Mouse (Mus musculus) T-helper 2 cell (primary cell): ENCODE measurements around the gene Bud23.
"Not testable (repeated sequence)": the region's sequence is repeated elsewhere in the genome, so short reads cannot be mapped to it uniquely, and the experiment has no call there.

ENCODE experiments used
- in situ Hi-C: fragments of 300-600 bp; cut with MboI, MseI; formaldehyde crosslinking; loops from one replicate; pipeline ENCODE4 v1.15.1; 2025; ENCODE audit warnings: high pct_unique_total_duplicates

Gene Bud23

DNA sequence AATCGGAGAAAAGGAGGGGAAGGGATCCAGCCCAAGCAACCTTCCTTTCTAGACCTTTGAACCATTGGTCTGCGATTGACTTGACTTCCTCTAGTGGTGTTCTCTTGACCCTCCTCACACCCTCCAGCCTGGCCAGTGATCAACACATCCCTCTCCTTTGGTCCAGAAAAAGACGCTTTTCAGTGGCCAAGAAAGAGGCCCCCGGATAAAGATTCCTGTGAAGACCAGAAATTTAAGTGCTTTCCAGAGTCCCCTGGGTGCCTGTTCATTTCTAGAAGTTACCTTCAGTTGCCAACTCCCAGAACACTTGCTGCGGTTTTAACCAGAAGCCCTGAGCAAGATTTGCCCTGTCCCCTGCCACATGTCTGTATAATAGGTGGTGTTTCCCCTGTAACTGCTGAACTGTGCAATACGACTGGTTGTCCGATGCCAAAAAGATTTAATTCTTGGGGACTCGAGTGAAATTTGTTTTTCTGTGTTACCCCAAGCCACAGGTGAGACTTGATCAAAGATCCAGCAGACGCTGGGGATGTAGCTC lies at the start of gene Bud23:
TSS of gene Bud23 (minus strand) at position 51 of the 538 bp plus-strand sequence.
- in situ Hi-C loops = not testable (repeated sequence)

DNA sequence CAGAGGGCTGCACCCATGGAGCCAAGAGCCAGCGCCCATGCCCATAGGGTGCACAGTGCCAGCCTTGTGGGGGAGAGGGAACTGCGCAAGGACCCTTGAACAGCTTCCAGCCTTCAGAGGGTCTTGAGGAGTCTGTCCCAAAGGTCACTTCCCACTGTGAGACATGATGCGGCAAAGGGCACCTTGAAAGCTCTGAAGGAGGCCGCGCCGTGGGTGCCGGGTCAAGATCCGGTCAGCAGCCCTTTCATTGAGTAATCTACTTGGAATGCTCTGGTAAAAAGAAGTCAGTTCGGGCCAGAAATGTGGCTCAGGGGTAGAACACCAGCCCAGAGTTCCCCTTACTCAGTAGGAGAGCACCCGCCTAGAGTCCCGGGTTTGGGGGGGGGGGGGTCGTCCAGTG lies 49.0 kb upstream of the Bud23 start:
- in situ Hi-C loops = no loop called here

DNA sequence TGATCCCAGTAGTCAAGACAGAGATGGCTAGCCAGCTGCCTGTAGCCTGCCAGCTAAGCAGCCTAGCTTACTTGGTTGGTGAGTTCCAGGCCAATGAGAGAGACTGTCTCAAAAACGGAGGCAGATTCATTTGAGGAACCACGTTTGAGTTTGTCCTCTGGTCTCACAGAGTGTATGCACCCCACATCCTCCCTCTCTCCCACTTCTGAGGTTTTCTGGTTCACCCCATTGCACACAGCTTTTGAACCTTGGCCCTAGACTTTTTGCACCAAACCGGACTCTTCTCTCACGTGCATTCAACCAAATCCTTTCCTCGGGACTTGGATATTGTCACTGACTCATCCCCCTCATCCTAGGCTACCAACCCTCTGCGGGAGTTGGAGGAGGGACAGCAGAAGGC lies 45.2 kb upstream of the Bud23 start:
- in situ Hi-C loops = loop anchor here (5.0 kb wide), 1 partner anchor 88 kb away; the partner anchor contains the start of gene Stx1a

DNA sequence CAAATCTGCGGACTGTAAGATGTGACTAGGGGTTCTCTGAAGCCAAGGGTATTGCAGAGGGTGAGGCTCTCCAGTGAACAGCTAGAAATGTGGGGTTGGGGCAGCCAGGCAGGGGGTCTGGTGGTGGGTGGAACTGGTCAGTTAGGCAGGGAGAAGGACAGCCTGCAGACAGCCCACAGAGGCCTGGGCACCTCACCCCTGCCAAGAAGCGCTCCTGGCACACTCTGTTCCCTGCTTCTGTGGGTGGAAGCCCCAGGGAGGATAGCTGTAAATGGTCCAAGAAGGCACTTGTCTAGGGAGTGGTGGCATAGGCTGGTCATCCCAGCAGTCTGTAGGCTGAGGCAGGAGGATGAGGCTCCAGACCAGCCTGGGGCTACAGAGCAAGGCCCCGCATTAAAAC lies 44.7 kb upstream of the Bud23 start:
- in situ Hi-C loops = loop anchor here (5.0 kb wide), 1 partner anchor 87 kb away; the partner anchor contains the start of gene Stx1a

DNA sequence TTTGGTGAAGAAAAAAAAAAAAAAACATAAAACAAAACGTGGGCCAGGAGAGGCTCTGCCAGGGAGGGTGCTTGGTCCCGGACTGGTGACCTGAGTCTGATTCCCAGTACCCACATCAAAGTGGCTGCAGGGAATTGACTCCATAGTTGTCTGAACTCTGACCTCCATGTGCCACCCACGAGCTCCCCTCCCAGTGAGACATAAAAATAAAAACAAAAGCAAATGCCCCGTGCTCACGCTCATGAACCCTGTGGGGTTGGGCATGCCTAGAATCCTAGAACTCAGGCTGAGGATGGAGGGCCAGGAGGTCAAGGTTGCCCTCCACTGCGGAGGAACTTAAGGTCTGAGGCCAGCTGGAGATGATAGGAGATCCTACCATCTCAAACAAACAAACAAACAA lies 44.3 kb upstream of the Bud23 start:
- in situ Hi-C loops = loop anchor here (5.0 kb wide), 1 partner anchor 87 kb away; the partner anchor contains the start of gene Stx1a

DNA sequence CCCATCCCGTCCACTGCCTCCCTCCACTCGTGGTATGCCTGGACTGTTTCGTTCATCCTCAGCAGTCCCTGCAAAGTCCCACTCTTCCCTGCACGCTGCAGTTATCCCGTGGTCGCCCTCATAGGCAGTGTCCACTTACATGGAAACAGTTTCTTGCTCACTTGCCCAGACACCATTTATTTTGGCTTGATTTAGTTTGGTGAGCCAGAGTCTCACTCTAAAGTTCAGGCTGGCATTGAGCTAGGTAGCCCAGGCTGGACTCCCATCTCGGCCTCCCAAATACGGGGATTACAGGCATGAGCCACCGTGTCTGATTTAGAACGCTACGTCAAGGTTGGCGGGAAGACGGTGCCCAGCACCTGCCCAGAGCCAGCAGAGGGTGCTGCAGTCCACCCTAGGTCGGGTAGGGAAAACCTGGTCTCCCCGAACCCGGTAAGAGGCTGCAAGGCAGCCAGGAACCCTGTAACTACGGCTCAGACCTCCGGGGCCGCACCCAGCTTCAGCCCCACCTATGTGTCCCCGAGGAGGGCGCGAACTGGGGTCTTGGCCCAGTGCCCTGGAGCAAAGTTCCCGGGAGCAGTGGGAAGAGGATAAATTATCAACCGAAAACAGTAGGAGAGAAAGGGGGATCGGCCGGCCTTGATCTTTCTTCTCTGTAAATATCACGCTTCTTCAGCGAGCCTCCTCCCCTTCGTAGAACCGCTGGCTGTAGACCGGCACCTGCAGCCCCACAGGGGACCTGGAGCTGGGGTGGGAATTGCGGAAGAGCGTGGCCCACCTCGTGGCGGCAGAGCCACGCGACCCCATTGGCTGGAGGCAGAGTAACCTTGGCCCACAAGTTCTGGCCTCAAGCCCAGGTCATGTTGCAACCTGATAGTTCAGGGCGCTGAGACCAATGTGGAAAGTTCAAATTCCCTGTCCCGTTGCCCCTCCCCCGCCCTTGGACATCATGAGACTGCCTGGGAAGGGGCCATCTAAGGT lies 43.1 kb upstream of the Bud23 start:
- in situ Hi-C loops = loop anchor here (5.0 kb wide), 1 partner anchor 86 kb away; the partner anchor contains the start of gene Stx1a

DNA sequence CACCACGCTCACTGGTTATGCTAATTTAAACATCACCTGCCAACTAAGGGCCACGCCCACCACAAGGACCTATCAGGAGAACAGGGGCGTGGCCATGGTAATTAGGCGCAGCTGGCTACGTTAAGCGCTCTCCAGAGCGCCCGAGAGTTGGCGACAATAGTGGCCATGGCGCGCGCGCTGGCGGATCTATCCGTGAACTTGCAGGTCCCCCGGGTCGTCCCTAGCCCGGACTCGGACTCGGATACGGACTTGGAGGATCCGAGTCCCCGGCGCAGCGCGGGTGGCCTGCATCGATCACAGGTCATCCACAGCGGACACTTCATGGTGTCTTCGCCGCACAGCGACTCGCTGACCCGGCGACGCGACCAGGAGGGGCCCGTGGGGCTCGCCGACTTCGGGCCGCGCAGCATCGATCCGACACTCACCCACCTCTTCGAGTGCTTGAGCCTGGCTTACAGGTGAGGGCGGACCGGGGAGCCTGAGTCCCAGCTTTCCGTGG lies 42.0 kb upstream of the Bud23 start:
- in situ Hi-C loops = loop anchor here (5.0 kb wide), 1 partner anchor 85 kb away; the partner anchor contains the start of gene Stx1a

DNA sequence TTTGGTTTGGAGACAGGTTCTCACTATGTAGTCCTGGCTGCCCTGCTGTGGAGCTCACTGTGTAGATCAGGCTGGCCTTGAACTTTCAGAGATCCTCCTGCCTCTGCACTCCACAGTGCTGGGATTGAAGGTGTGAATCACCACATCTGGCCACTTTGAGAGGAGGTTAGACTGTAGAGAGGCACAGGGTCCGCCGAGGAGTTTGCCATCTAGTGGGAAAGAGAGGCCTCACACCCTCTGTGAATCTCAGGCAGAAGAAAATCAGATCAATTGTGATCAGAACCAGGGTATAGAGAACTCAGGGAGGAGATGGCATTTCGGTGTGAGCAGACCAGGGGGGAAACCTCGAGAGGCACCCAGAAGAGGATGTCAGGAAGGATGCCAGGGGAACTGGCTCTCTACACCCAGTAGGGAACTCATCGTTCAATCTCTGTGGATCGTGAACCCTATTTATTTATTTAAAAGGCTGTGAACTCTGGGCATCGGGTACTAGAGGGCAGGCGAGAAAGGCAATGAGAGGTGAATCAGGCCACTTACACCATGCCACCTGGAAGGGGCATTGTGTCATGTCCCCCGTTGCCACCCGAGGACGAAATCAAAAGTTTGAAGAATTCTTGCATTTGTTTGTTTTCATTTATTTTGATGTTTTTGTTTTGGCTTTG lies 39.4 kb upstream of the Bud23 start:
- in situ Hi-C loops = no loop called here

DNA sequence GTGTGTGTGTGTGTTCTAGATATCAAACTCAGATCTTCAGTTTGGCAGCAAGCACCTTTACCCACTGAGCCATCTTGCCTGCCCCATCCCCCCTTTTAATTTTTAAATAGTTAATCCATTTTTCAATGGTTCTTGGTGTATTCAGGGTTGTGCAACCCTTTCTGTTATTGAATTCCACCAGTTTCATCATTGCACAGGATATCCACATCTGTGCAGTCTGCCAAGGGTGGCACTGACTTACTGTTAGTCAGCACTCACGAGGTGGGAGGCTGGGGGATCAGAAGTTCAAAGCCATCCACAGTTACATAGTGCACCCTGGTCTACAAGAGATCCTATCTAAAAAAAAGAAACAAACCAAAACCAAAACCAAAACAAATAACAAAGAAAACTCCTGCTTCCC lies 36.2 kb upstream of the Bud23 start:
- in situ Hi-C loops = no loop called here

DNA sequence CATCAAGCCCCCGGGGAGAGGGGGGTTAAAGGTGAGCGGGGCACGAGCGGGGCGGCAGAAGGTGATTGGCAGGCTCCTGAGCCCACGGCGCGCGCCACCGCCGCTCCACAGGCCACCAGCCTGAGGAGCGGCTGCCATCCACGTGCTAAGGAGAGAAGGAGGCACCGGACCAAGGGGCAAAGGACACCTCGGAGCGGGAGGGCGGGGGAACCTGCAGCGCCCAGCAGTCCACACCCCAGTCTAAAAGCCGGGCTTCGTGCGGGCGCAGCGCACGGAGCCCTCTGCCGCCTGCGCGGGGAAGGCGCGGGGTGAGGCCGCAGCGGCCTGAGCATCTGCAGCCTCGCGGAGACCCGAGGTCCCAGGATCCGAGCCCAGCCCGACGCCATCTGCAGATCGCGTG lies 24.9 kb upstream of the Bud23 start, which contains the start of gene Mlxipl:
TSS of gene Mlxipl (plus strand) at position 238 of the 400 bp plus-strand sequence.
- in situ Hi-C loops = no loop called here

DNA sequence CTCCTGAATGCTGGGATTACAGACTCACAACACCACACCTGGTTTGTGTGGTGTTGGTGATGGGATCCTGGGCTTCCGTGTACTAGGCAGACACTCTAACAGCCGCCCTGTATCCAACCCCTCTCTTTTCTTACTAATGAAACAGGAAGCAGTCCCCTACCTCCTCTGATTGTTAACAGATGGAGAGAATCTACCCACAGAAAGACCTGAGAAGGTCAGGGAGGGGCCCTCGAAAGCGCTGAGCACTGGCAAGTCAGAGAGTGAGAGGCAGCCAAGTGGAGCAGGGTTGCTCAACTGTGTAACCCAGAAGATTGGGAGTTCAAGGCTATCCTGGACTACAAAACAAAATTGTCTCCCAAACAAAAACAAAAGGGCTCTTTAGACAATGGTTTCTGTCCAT lies 22.1 kb upstream of the Bud23 start:
- in situ Hi-C loops = no loop called here

DNA sequence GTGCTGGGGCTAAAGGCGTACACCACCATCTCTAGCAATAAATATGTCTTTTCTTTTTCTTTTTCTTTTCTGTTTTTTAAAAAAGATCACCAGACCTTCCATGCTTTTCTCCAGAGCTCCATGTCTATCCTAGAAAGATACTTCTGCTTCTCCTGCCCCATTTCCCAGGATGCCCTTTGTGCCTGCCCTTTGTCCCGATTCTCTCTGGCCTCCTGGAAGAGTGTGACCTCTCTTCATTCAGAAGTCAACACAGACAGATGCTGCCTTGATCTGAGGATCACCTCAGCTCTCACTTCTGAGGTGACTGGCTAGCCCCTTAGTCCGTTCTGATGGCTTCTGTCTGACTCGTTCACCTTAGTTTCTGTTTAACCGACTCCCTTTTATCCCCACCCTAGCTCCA lies 15.8 kb upstream of the Bud23 start:
- in situ Hi-C loops = no loop called here

DNA sequence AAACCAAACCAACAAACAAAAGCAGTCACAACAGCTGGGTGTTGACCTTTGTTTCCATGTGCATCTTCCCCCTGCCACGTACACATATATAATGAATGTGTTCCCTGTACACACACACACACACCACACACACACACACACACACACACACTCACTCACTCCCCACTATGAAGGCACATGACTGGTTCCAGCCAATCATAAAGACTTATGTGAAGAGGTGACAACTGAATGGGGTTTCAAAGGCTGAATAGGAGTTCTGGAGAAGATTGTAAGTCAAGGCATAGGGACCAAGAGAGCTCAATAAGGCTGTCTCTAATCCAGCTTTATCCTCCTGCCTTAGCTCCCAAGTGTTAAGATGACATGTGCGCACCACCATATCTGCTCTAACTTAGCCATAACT lies 14.8 kb upstream of the Bud23 start:
- in situ Hi-C loops = no loop called here

DNA sequence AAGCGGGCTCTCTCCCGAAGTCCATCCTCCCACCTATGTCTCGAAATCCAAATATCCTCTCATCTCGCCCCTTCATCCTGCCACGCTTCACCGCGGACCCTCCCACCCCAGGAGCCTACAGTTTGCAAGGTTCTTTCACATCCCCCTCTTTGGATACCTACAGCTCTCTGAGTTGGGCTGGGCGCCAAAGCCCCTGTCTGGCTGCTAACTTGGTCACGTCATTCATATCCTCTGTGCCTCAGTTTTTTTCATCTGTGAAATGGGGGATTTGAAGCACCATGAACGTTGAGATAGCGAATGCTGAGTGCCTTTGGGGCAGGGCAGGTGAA lies 13.7 kb upstream of the Bud23 start:
- in situ Hi-C loops = no loop called here

DNA sequence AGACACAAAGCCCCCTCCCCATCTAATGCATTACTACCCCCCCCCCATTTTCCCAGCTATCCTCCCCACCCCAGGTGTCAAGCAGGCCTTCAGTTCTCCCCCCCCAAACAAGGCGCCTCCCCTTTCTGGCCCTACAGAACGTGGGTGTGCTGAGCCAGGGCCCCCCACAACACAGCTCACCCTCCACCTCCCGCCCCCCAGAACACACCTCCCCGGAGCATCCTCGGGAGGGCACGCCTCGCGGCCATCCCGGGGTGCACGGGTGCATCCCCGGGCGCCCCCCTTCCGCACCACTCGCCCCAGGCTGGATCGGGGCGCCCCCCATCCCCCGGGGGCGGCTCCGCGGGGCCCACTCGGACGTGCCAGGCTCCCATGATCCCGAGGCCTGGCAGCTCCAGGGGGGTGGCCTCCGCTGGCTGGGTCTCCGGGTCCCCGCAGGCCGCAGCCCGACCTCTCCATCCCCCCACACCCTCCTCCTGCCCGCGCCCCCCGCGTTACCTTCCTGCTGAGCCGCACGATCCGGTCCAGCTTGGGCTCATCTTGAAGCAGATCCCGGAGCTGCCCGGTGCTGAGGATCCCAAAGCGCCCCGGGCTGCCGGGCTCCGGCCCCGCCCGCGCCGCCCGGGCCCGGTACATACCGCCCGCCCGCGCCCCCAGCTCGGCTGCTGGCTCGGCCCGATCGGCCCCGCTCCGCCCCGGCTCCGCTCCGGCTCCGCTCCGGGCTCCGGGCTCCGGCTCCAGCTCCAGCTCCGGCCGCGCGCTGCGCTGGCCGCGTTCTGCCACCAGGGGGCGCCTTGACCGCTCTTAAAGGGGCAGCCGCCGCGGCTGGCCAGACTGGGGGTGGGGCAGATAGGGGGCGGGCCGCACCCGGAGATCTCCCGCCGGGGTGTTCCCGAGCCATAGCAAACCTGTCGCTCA lies 13.1 kb upstream of the Bud23 start, which contains the start of gene Vps37d:
TSS of gene Vps37d (minus strand) at position 703 of the 918 bp plus-strand sequence.
- in situ Hi-C loops = no loop called here

DNA sequence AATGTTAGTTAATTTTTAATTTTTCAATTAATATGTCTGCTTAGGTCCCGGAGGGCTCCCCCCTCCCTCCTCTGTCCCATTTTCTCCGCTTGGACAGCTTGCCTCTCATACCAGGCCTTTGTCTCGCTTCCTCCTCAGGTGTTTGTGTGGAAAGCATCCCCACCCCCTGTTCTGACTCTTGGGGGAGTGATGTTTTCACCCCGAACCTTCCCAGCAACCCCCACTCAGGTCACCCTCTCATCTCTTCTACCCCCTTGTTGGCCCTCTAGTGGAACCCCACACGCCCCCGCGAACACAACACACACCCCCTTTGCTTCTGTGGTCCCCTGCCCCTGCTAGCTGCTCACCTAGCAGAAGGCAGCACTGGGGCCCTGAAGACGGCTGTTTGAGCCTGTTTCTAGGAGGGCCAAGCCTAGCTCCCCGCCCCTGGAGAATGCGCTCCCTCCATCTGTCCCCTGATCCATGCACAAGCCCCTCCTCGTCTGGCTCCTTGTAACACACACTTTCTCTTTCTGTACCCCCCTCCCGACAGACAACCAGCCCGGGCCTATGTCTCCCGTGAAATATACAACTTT lies 12.3 kb upstream of the Bud23 start:
- in situ Hi-C loops = no loop called here

DNA sequence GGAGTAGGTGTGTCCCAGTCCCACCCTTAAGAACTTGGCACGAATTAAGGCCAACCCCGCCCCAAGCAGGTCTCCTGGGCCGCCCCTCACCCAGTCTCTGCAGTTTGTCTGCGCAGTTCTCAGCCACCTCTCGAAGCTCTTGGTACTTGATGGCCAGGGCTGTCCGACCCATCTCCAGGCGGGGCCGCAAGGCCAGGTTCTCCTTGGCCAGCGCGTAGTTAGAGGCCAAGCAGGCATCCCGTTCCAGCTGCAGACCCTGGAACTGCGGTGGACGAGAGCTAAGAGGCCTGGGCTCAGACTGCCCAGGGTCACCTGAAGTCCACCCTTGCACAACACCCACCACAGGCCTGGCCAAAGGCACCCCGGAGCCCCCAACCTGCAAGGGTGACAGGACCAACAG lies 11.6 kb upstream of the Bud23 start:
- in situ Hi-C loops = no loop called here

DNA sequence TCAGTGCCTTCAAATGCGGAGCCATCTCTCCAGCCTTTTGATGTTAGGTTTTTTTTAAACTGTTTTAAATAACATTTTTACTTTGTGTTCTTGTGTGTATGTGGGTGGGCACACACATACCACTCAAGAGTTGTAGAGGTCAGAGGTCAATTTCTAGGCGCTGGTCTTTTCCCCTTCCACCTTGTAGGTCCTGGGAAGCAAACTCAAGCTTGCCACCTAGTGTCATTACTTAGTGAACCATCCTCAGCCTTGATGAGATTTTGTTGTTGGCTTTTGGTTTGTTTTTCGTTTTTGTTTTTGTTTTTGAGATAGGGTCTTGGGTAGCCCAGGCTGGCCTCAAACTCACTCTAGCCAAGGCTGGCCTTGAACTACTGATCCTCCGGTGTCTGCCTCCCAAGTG lies 10.9 kb upstream of the Bud23 start:
- in situ Hi-C loops = no loop called here

DNA sequence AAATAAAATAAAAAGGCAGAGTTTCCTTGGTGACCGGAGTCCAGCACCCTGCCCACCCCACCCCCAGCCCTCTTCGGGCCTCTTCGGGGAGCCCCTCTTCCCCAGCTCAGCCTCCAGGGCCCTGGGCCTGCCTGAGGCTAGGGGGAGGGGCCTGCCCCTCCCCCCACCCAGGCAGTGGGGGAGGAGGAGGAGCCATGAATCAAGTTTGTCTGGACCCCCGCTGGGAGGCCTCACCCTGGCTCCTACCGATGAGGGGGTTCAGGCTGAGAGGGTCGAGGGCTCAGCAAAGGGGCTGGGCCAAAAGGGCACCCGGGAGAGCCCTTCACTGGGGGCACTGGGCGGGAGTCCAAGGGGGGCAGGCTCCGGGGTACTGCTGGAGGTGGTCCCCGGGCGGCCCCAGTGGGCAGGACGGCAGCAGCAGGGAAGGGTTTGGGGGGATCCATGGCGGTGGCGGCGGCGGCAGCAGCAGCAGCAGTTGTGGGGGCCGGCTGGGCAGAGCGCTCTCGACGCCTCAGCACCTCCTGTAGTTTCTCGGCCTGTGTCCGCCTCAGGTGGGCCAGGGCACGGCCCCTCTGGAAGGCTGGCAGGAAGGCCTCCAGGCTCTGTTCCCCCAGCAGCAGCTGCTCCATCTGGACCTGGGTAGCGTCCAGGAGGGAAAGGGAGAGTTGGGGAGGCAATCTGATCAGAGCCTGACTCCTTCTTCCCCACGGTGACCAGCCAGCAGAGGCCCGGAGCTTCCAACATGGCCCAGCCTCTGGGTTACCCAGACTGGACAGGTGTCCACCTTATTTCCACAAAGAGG lies 8.8 kb upstream of the Bud23 start:
- in situ Hi-C loops = loop anchor here (5.0 kb wide), 1 partner anchor 41 kb away; no protein-coding TSS in a partner anchor

DNA sequence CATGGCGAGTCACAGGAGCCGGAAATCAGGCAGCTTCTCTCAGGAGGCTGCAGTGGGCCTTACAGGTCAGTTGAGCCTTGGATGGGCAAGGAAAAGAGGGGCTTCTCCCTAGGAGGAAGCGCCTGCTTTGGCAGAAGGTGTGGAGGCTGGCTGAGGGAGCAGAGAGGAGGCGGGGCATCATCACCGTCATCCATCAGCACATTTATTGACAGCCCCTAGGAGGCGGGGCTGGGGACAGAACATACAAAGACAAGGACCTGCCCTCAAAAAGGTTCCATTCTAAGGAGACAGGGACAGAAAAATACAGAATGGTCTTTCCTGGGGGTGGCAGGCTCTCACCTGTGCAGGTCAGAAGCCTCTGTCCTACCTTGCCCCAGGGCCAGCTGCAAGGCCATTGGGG lies 8.0 kb upstream of the Bud23 start:
- in situ Hi-C loops = loop anchor here (5.0 kb wide), 1 partner anchor 40 kb away; no protein-coding TSS in a partner anchor
